Mouse (Mus musculus) midbrain, embryonic 16.5 days (tissue): ENCODE results near the gene Fam45a. TPM values are rescaled to one million over a fixed set of nuclear protein-coding genes. Genes with fewer than 3 reads are reported as not detected.

Experiments
- ATAC-seq: fragments of 200-750 bp; cut with Nextera tagmentation; 2 replicates; pipeline ENCODE4 v1.8.0; 2017; ENCODE audit warnings: moderate TSS enrichment
- H3K27ac ChIP-seq: fragments of 300-500 bp; sonication (generic); 2 replicates; pipeline ENCODE4 v1.5.1; 2014; ENCODE audit warnings: mild to moderate bottlenecking, low read length, mixed read lengths
- H3K27me3 ChIP-seq: fragments of 300-500 bp; sonication (generic); 2 replicates; pipeline ENCODE4 v1.6.1; 2014; ENCODE audit warnings: low read depth, low read length, mixed read lengths; ENCODE audit not compliant: control insufficient read depth, insufficient read depth
- H3K36me3 ChIP-seq: fragments of 300-500 bp; sonication (generic); 2 replicates; pipeline ENCODE4 v1.6.1; 2014; ENCODE audit warnings: mild to moderate bottlenecking, low read length, moderate library complexity, mixed read lengths; ENCODE audit not compliant: control insufficient read depth, insufficient read depth
- H3K4me1 ChIP-seq: fragments of 300-500 bp; sonication (generic); 2 replicates; pipeline ENCODE4 v1.6.1; 2014; ENCODE audit warnings: mild to moderate bottlenecking, low read length, mixed read lengths; ENCODE audit not compliant: control insufficient read depth, insufficient read depth
- H3K4me2 ChIP-seq: fragments of 300-500 bp; sonication (generic); 2 replicates; pipeline ENCODE4 v1.6.1; 2014; ENCODE audit warnings: mild to moderate bottlenecking, low read length, mixed read lengths
- H3K4me3 ChIP-seq: fragments of 300-500 bp; sonication (generic); 2 replicates; pipeline ENCODE4 v1.5.1; 2014; ENCODE audit warnings: low read depth, mild to moderate bottlenecking, low read length, moderate library complexity, mixed read lengths
- H3K9ac ChIP-seq: fragments of 300-500 bp; sonication (generic); 2 replicates; pipeline ENCODE4 v1.6.1; 2014; ENCODE audit warnings: low read depth, low read length, mixed read lengths
- H3K9me3 ChIP-seq: fragments of 300-500 bp; sonication (generic); replicated peaks from 2 replicates; pipeline ENCODE4 v1.6.1; 2014; ENCODE audit warnings: mild to moderate bottlenecking, low read length, mixed read lengths; ENCODE audit not compliant: control insufficient read depth, poor library complexity, severe bottlenecking
- WGBS: fragments of 180-500 bp; shearing (Covaris S2); extraction: QIAGEN DNeasy Blood & Tissue Kit; methylation state at CpG from one replicate; pipeline ENCODE4 v1.1.7; 2014; 5-methylcytosine and 5-hydroxymethylcytosine counted together
- polyA plus RNA-seq: library from polyadenylated mRNA; unstranded; fragments of >200 nt; fragmentation: Nextera tagmentation; extraction: Ambion mirVana; gene quantifications from 2 replicates; pipeline ENCODE4 v1.2.1, GENCODE M21; 2015

Fam45a gene
- polyA plus RNA-seq = 40.2 and 42.4 TPM in 2 replicates

GRCm38 (mm10) chr19:60811098-60812035 lies at the start of gene Fam45a:
Fam45a (plus strand) TSS chr19:60811585.
- Histone ChIP-seq H3K27ac (peak within 1 kb of the TSS; percentile 77), H3K36me3 (peaks cover 5% of the 10 kb centered on the region; the same call in 1 of the 2 replicates), H3K9me3 (no peaks in the 10 kb centered on the region), H3K9ac (peak within 1 kb of the TSS; percentile 80), H3K4me1 (peaks cover 9% of the 10 kb centered on the region), H3K4me2 (peak within 1 kb of the TSS; percentile 67), H3K4me3 (peak within 1 kb of the TSS; percentile 63), H3K27me3 (no peaks in the 10 kb centered on the region)
- WGBS = 2% methylated on average over 29 of the region's 45 CpGs
- ATAC-seq = peak; percentile 100

- Histone ChIP-seq H3K36me3 (peaks cover 48% of the 10 kb centered on the region), H3K27me3 (no peaks in the 10 kb centered on the region), H3K9me3 (no peaks in the 10 kb centered on the region), H3K4me3 (no peak overlapping the region), H3K4me2 (no peak overlapping the region), H3K4me1 (no peaks in the 10 kb centered on the region), H3K27ac (no peak overlapping the region), H3K9ac (no peak overlapping the region)
- 97% methylated on average over 6 of the region's 6 CpGs for WGBS
- ATAC-seq = no peak
Measured at GRCm38 (mm10) chr19:60773366-60773765, 38.0 kb upstream of the Fam45a start.

- Histone ChIP-seq H3K27me3 (no peaks in the 10 kb centered on the region), H3K4me3 (no peak overlapping the region), H3K9ac (no peak overlapping the region), H3K4me2 (no peak overlapping the region), H3K36me3 (peaks cover 19% of the 10 kb centered on the region), H3K9me3 (no peaks in the 10 kb centered on the region), H3K4me1 (peaks cover 11% of the 10 kb centered on the region; the same call in 1 of the 2 replicates), H3K27ac (no peak overlapping the region)
- WGBS = 89% methylated on average over 3 of the region's 3 CpGs
- ATAC-seq = no peak
Measured at GRCm38 (mm10) chr19:60782034-60782433, 29.4 kb upstream of the Fam45a start.

GRCm38 (mm10) chr19:60784712-60785111 lies 26.7 kb upstream of the Fam45a start:
- H3K4me3 ChIP-seq = no peak overlapping the region
- no peak overlapping the region for H3K9ac ChIP-seq
- peaks cover 23% of the 10 kb centered on the region for H3K4me1 ChIP-seq
- H3K9me3 ChIP-seq = no peaks in the 10 kb centered on the region
- no peak overlapping the region for H3K4me2 ChIP-seq
- no peaks in the 10 kb centered on the region for H3K27me3 ChIP-seq
- no peak overlapping the region for H3K27ac ChIP-seq
- H3K36me3 ChIP-seq = peaks cover 11% of the 10 kb centered on the region
- ATAC-seq = no peak
- WGBS = 78% methylated on average over 1 of the region's 1 CpGs

- Histone ChIP-seq H3K36me3 (no peaks in the 10 kb centered on the region), H3K4me1 (peaks cover 28% of the 10 kb centered on the region), H3K4me2 (no peak overlapping the region), H3K27ac (no peak overlapping the region), H3K4me3 (no peak overlapping the region), H3K27me3 (no peaks in the 10 kb centered on the region), H3K9me3 (no peaks in the 10 kb centered on the region), H3K9ac (no peak overlapping the region)
- no peak for ATAC-seq
- 73% methylated on average over 2 of the region's 2 CpGs for WGBS
Measured at GRCm38 (mm10) chr19:60787465-60788150, 23.8 kb upstream of the Fam45a start.

GRCm38 (mm10) chr19:60788214-60788960 lies 23.0 kb upstream of the Fam45a start:
- Histone ChIP-seq H3K9ac (no peak overlapping the region), H3K36me3 (no peaks in the 10 kb centered on the region), H3K4me3 (0 out of 2 replicates have a peak overlapping the region, but pooled peaks have one; percentile 12), H3K4me1 (peaks cover 23% of the 10 kb centered on the region), H3K9me3 (no peaks in the 10 kb centered on the region), H3K27ac (no peak overlapping the region), H3K27me3 (no peaks in the 10 kb centered on the region), H3K4me2 (peak overlapping the region; percentile 49)
- no peak for ATAC-seq
- 46% methylated on average over 6 of the region's 6 CpGs for WGBS

GRCm38 (mm10) chr19:60789452-60789851 lies 21.9 kb upstream of the Fam45a start:
- Histone ChIP-seq H3K4me3 (peak overlapping the region; percentile 73), H3K9ac (peak overlapping the region; percentile 96), H3K27ac (no peak overlapping the region), H3K36me3 (no peaks in the 10 kb centered on the region), H3K4me1 (peaks cover 23% of the 10 kb centered on the region), H3K4me2 (peak overlapping the region; percentile 81), H3K9me3 (no peaks in the 10 kb centered on the region), H3K27me3 (no peaks in the 10 kb centered on the region)
- ATAC-seq = no peak
- 2% methylated on average over 7 of the region's 7 CpGs for WGBS

GRCm38 (mm10) chr19:60789919-60790506 lies 21.4 kb upstream of the Fam45a start:
- H3K4me2 ChIP-seq = peak overlapping the region; percentile 81
- no peaks in the 10 kb centered on the region for H3K36me3 ChIP-seq
- no peaks in the 10 kb centered on the region for H3K27me3 ChIP-seq
- ATAC-seq = peak; percentile 83
- WGBS = under 1% methylated on average over 60 of the region's 60 CpGs
- peak overlapping the region; percentile 73 for H3K4me3 ChIP-seq
- peak overlapping the region; percentile 96 for H3K9ac ChIP-seq
- H3K9me3 ChIP-seq = no peaks in the 10 kb centered on the region
- peak overlapping the region; percentile 96 for H3K27ac ChIP-seq
- peaks cover 23% of the 10 kb centered on the region for H3K4me1 ChIP-seq
